Mouse (Mus musculus) lung, adult 2 months (tissue): ENCODE data around the gene Lrrc49.

ENCODE experiments used
- CTCF ChIP-seq: fragments of 200-500 bp; IDR thresholded peaks from 2 replicates; pipeline ENCODE4 v1.5.1; 2011; ENCODE audit warnings: mild to moderate bottlenecking, low read length, control low read depth; ENCODE audit not compliant: insufficient read depth
- POLR2A ChIP-seq: fragments of 200-500 bp; IDR thresholded peaks from 2 replicates; pipeline ENCODE4 v1.6.1; 2011; ENCODE audit warnings: low read depth, mild to moderate bottlenecking, control low read depth, low read length, borderline replicate concordance; ENCODE audit errors: extremely low read depth

DNA sequence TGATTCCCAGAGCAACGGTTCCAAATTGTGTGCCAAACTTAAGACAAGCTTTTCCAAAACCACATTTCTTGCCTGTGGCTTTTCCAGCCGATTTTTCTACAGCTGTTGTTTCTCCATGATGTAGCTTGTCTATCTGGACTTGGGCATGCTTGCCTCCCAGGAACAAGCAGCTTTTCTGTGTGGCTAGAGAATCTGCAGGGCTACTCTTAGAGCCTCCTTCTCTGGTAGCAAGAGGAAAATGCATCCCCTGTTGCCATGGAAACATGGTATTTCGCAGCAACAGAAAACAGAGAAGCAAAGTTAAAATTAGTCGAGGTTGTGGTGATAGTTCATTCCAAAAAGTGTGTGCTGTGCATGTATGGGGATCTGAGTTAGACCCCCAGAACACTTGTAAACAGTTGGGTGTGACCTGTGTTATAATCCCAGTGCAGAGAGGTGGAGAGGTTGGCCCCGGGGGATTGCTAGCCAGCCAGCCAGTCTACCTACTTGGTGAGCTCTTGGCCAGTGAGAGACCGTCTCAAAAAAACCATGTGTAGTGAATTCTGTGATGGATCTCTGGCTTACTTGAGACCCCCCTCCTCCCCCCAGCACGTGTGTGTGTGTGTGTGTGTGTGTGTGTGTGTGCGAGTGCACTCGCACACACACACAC, 126.2 kb downstream of the Lrrc49 start:
- TF ChIP-seq CTCF: no peak
- TF ChIP-seq POLR2A: no peak
